Mouse (Mus musculus) monocyte, adult 5-6 weeks (primary cell): ENCODE results near the gene Copz1. TPM values are rescaled to one million over a fixed set of nuclear protein-coding genes. Genes with fewer than 3 reads are reported as not detected.
A peak's percentile ranks its signal among the peaks of the same experiment; 100 is the strongest.

Experiments used
- ATAC-seq: fragments of 153-309, 156-312 bp; replicated peaks from 2 replicates; pipeline ENCODE4 v1.8.0; 2017; ENCODE audit warnings: mild to moderate bottlenecking; ENCODE audit not compliant: low TSS enrichment, insufficient number of reproducible peaks, severe bottlenecking, poor library complexity, low FRiP score
- total RNA-seq: library from RNA; stranded (forward); fragments of 200-1000, 200-491, 200-594 nt; gene quantifications from 3 replicates; pipeline ENCODE4 v1.2.3, GENCODE M21; 2017

Copz1 gene
- total RNA-seq, 1 experiment from 2014 or later, result 50.3 TPM

GRCm38 (mm10) chr15:103303916-103304615 is 31.6 kb downstream of the Copz1 start:
- no peak for ATAC-seq

GRCm38 (mm10) chr15:103304616-103304969 is 32.1 kb downstream of the Copz1 start:
- ATAC-seq, result no peak

DNA sequence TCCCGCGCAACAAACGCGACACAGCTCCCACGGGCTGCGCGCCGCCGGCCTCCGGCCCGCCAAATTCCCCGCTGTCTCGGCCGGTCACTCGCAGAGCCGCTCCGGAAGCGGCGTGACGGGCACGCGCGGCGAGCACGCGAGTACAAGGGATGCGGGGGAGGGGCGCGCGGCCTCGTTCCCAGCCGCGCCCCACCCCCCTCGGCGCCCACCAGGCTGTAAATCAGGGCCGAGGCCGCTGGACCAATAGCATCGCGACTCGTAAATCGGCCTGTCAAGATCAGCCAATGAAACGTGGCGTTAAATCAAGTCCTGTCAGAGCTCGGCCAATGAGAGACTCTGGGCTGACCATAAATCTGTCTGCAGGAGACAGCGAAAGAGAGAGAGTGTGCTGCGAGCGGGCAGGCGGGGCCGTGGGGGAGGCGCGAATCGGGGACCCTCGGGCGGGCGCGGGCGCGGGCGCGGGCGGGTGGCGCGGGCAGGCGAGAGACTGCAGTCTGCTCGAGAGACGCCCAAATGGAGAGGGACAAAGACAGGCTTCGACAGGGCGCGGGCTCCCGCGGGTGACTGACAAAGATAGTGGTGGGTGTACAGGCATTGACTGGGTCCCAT is 32.7 kb downstream of the Copz1 start:
- ATAC-seq, result peak; percentile 90

- no peak for ATAC-seq
Measured at GRCm38 (mm10) chr15:103305792-103306645, 33.5 kb downstream of the Copz1 start.

DNA sequence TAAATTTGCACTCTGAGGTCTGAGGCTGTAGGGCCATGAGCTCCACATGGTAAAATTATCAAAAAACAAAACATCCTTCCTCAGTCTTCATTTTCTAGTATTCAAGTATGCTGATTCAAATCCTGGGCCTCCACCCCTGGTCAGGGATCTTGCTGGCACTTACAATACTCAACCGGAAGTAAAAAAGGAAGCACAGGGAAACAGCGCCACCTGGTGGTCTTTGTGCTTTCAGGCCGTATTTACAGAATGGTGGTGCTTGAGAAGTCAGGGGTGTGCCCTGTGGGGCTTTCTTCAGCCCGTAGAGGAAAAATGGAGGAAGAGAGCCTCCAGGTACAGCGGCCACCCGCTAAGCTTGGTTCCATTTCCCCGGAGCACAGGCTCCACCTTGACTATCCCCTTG is 34.6 kb downstream of the Copz1 start:
- ATAC-seq, result peak; percentile 62

DNA sequence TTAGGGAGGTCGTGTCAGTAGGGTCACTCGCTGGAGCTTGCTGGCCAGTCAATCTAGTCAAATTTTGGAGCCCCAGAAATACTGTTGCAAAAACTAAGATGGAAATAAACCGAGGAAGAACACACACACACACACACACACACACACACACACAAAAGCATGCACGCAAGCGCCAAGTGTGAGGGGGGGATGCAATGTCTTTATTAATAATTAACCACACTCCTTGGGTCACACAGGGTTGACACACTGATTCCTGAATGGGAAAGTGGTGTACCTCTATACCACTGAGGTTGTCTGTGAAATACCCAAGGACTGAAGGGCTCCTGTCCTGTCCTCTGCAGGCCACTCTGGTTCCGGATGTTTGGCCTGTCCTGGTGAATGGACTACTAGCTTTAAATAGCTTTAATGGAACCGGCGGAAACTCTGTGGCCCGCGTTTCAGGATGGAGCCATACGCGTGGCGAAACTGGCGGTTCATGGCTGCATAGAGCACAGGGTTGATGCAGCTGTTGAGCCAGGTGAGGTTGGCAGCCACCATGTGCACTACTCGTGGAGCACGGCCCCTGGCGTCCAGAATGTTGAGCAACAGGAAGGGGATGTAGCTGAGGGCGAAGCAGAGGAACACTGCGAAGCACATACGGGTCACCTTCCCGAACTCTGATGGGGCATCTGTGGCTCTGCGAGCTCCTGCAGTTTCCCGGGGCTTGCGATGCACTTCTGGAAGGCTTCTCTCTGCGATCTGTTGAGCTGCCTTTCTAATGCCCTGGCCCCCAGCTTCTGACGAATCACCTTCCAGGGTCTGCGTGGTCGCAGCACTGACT is 35.8 kb downstream of the Copz1 start:
- no peak for ATAC-seq

DNA sequence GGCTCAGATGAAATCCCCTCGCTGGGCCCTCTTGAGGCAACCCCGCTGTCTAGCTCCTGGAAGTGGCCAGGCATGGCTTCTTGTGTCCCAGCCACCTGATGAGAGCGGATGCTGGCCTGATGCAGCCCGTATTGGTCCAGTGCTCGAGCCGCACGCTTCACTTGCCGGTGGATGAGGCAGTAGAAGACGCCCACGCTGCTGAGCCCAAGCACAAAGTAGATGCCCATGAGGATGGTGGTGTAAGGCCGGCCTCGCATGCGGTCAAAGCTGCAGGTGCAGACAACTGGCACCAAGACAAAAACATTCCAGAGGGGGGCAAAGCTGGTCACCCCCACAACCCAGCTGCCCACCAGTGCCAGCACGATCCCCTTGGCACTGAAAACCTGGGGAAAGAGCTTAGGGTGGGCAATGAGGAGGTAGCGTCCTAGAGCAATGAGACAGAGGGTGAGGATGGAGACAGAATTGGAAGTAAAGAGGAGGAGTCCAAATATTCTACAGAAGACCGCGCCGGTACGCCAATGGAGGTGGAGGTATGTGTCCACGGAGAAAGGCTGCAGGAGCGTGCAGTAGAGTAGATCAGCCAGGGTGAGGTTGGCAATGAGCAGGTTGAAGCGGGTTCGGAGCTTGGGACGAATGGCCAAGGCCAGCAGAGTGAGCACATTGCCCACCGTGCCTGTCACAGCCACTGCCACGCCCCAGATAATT is 36.5 kb downstream of the Copz1 start:
- ATAC-seq, result no peak

- ATAC-seq, result peak; percentile 36
Measured at GRCm38 (mm10) chr15:103310365-103310910, 37.9 kb downstream of the Copz1 start, which contains the start of gene Gpr84. TSS of gene Gpr84 (minus strand) at chr15:103310612.

GRCm38 (mm10) chr15:103313495-103314095 is 41.1 kb downstream of the Copz1 start:
- ATAC-seq, result no peak

- ATAC-seq, result no peak
Measured at GRCm38 (mm10) chr15:103314181-103314580, 41.7 kb downstream of the Copz1 start.

GRCm38 (mm10) chr15:103315011-103315502 is 42.5 kb downstream of the Copz1 start:
- no peak for ATAC-seq

GRCm38 (mm10) chr15:103315979-103316776 is 43.7 kb downstream of the Copz1 start:
- peak; percentile 42 for ATAC-seq

DNA sequence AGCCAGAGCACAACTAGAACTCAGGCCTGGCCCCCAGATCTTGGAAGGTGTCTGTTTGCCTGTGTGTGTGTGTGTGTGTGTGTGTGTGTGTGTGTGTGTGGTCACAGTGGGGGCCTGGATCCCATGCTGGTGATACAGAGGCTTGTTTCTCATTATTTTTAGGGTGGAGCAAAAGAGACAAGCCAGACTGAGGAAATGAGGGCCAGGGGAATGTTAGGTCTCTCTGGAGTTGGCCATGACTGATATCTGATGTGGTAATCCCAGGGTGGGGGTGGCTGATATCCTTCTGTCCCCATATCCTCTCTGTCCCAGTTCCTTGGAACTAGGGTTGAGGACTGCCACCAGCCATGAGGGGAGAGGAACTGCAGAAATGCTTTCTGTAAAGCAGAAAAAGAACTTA is 44.6 kb downstream of the Copz1 start:
- no peak for ATAC-seq

GRCm38 (mm10) chr15:103317731-103318130 is 45.2 kb downstream of the Copz1 start:
- ATAC-seq, result no peak

GRCm38 (mm10) chr15:103318201-103318816 is 45.8 kb downstream of the Copz1 start:
- ATAC-seq, result no peak

- ATAC-seq, result no peak
Measured at GRCm38 (mm10) chr15:103321076-103321475, 48.6 kb downstream of the Copz1 start.
